Comparison of ENCODE assay signal across 17 mouse cellular contexts in the genomic region with DNA sequence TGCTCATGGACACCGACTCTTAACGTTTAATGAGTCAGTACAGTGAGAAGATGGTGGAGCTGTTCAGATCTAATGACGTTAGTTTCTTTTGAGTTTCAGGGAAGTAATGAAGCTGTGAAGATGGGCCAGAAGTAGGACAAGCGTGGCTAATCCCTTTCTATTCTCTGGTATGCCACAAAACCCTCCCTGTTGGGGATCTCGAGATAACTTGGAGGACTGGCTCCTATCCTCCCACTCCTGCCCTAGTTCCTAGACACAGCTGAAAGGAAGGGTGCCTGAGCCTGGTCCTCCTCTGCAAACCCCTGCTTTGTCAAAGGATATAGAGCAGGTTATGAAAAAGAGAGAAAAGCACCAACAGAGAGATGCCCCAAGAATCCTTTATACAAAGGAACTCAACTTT.
"Had no signal": no experiment of that assay in that cellular context is flagged by ENCODE, and none has a peak within 500 bp of the region (broad histone marks: within the 10 kb centered on the region; RNA-seq: fewer than 3 reads in every experiment).

No protein-coding gene starts in this region.

- H3K27ac ChIP-seq: kidney, postnatal 0 days; layer of hippocampus, adult 2 months; limb, embryonic 12.5 days; limb, embryonic 15.5 days; liver, embryonic 14.5 days; macrophage; midbrain, embryonic 12.5 days; midbrain, embryonic 15.5 days had no signal

- ATAC-seq: liver, postnatal 0 days; lung, postnatal 0 days; midbrain, embryonic 15.5 days had no signal

- H3K4me3 ChIP-seq: layer of hippocampus, adult 2 months; limb, embryonic 12.5 days; limb, embryonic 15.5 days; midbrain, embryonic 12.5 days; midbrain, embryonic 15.5 days had no signal

- H3K9me3 ChIP-seq: limb, embryonic 12.5 days; limb, embryonic 15.5 days; midbrain, embryonic 12.5 days; midbrain, embryonic 15.5 days had no signal

- H3K36me3 ChIP-seq: limb, embryonic 12.5 days; limb, embryonic 15.5 days; midbrain, embryonic 12.5 days; midbrain, embryonic 15.5 days had no signal

- H3K4me2 ChIP-seq: limb, embryonic 12.5 days; limb, embryonic 15.5 days; liver, embryonic 11.5 days; lung, embryonic 14.5 days; midbrain, embryonic 12.5 days; midbrain, embryonic 15.5 days had no signal

- DNase-seq: kidney, adult 2 months; kidney, postnatal 25 days; layer of hippocampus, adult 9-11 months; left cerebral cortex, postnatal 4 days; liver, postnatal 0 days; lung, embryonic 14.5 days; thymus, postnatal 25 days had no signal

- H3K9ac ChIP-seq: limb, embryonic 12.5 days; limb, embryonic 15.5 days; liver, embryonic 14.5 days; liver, postnatal 0 days; lung, embryonic 14.5 days; midbrain, embryonic 12.5 days; midbrain, embryonic 15.5 days had no signal

- H3K27me3 ChIP-seq: limb, embryonic 12.5 days; limb, embryonic 15.5 days; midbrain, embryonic 12.5 days; midbrain, embryonic 15.5 days had no signal

- H3K4me1 ChIP-seq: limb, embryonic 12.5 days; limb, embryonic 15.5 days; midbrain, embryonic 12.5 days; midbrain, embryonic 15.5 days had no signal
